Mouse (Mus musculus) hindbrain, postnatal 0 days (tissue): ENCODE data around the gene Mrs2. TPM values are rescaled to one million over a fixed set of nuclear protein-coding genes. Genes with fewer than 3 reads are reported as not detected.

Experiments used
- ATAC-seq: fragments of 200-750 bp; cut with Nextera tagmentation; 2 replicates; pipeline ENCODE4 v1.8.0; 2017; ENCODE audit warnings: mild to moderate bottlenecking, moderate TSS enrichment, moderate library complexity
- DNase-seq: peaks from one replicate; pipeline ENCODE4 v3.0.0-alpha.2; 2015; ENCODE audit warnings: low spot score
- H3K27ac ChIP-seq: fragments of 300-500 bp; sonication (generic); 2 replicates; pipeline ENCODE4 v1.5.1; 2014; ENCODE audit warnings: mild to moderate bottlenecking
- H3K27me3 ChIP-seq: fragments of 300-500 bp; sonication (generic); 2 replicates; pipeline ENCODE4 v1.6.1; 2014; ENCODE audit warnings: low read length, mixed read lengths; ENCODE audit not compliant: insufficient read depth
- H3K36me3 ChIP-seq: fragments of 300-500 bp; sonication (generic); 2 replicates; pipeline ENCODE4 v1.6.1; 2014; ENCODE audit warnings: low read length, mixed read lengths; ENCODE audit not compliant: insufficient read depth
- H3K4me1 ChIP-seq: fragments of 300-500 bp; sonication (generic); 2 replicates; pipeline ENCODE4 v1.6.1; 2014; ENCODE audit warnings: antibody characterized with exemption, low read length, mixed read lengths; ENCODE audit not compliant: insufficient read depth
- H3K4me2 ChIP-seq: fragments of 300-500 bp; sonication (generic); 2 replicates; pipeline ENCODE4 v1.6.1; 2014; ENCODE audit warnings: low read depth, mild to moderate bottlenecking, low read length, moderate library complexity, mixed read lengths
- H3K4me3 ChIP-seq: fragments of 300-500 bp; sonication (generic); 2 replicates; pipeline ENCODE4 v1.5.1; 2014; ENCODE audit warnings: low read length
- H3K9ac ChIP-seq: fragments of 300-500 bp; sonication (generic); replicated peaks from 2 replicates; pipeline ENCODE4 v1.6.1; 2014; ENCODE audit warnings: mild to moderate bottlenecking, low read length, moderate library complexity, mixed read lengths
- H3K9me3 ChIP-seq: fragments of 300-500 bp; sonication (generic); 2 replicates; pipeline ENCODE4 v1.6.1; 2016; ENCODE audit warnings: low read length, mixed read lengths
- CTCF ChIP-seq: IDR thresholded peaks from 2 replicates; pipeline ENCODE4 v1.5.1; 2016; ENCODE audit warnings: antibody characterized with exemption, control low read depth, low read depth
- WGBS: fragments of 180-500 bp; shearing (Covaris S2); extraction: QIAGEN DNeasy Blood & Tissue Kit; methylation state at CpG from one replicate; pipeline ENCODE4 v1.1.7; 2014; 5-methylcytosine and 5-hydroxymethylcytosine counted together
- polyA plus RNA-seq: library from polyadenylated mRNA; unstranded; fragments of >200 nt; fragmentation: Nextera tagmentation; extraction: Ambion mirVana; gene quantifications from 2 replicates; pipeline ENCODE4 v1.2.1, GENCODE M21; 2015
- total RNA-seq: library from RNA; depleted of rRNA; stranded (reverse); fragments of >200 nt; gene quantifications from 2 replicates; pipeline ENCODE4 v1.2.3, GENCODE M21; 2014

Mrs2 gene
- total and polyA plus RNA-seq, 2 experiments from 2014 or later = 12.7 to 27.2 TPM

DNA sequence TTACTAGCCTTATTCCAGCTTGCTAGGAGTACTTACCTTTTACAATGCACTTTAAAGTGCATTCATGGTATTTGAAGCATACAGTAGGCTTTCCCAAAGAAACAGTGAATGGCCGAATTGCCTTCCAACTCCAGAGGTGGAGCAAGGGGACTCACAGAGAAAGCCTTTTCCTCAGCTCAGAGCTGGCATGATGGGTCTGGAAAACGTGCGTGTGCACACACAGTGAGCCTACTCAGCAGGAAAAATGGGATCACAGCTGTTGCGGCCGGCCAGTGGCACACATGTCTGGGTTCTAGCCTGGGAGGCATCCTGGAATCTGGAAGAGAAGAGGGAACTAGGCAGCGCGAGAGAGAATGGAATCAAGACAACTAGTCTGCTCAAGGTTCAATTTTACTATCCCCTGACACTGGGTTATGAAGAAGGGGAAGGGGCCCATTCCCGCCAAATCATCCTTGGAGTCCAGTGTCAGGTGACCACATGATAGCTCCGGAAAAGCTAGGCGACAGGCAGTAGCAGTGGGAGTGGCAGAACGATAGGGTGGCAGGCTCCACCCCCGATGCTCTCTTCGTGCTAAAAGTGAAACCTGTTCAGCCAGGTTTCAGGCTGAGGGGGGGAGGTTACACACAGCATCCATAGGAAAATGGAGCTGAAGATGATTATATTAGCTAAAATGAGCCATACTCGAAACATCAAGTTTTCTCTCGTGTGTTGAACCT is 54.9 kb downstream of the Mrs2 start:
- Histone ChIP-seq H3K4me3 (peak overlapping the region; percentile 29), H3K9me3 (no peaks in the 10 kb centered on the region), H3K4me1 (peaks cover 4% of the 10 kb centered on the region; the same call in 1 of the 2 replicates), H3K9ac (peak overlapping the region; percentile 33; the same call in 1 of the 2 replicates), H3K36me3 (no peaks in the 10 kb centered on the region), H3K4me2 (peak overlapping the region; percentile 52), H3K27me3 (no peaks in the 10 kb centered on the region), H3K27ac (peak overlapping the region; percentile 64; the same call in 1 of the 2 replicates)
- DNase-seq (peak; percentile 42), ATAC-seq (peak; percentile 85)
- 18% methylated on average over 15 of the region's 15 CpGs for WGBS
- no peak for TF ChIP-seq CTCF

DNA sequence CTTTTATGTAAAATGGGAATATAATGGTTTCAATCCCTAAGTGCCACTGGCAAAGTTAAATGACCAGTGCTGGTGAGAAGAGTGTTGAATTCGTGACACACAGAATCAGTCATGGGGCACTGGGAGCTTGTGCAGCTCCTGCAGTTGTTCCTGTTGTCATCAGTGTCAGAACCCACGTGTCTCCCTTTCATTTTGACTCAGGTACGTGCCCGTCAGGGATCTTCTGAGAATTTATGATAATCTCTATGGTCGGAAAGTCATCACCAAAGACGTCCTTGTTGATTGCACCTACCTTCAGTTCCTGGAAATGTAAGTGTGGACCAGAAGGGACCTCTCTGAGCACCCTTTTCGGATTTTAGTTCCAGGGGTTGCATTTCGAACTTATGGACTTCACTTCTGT is 58.1 kb downstream of the Mrs2 start:
- Histone ChIP-seq H3K9ac (no peak overlapping the region), H3K27me3 (no peaks in the 10 kb centered on the region), H3K27ac (no peak overlapping the region), H3K4me1 (peaks cover 4% of the 10 kb centered on the region; the same call in 1 of the 2 replicates), H3K36me3 (no peaks in the 10 kb centered on the region), H3K4me3 (no peak overlapping the region), H3K9me3 (no peaks in the 10 kb centered on the region), H3K4me2 (no peak overlapping the region)
- 86% methylated on average over 8 of the region's 8 CpGs for WGBS
- DNase-seq = no peak
- TF ChIP-seq CTCF = no peak
- ATAC-seq = no peak

DNA sequence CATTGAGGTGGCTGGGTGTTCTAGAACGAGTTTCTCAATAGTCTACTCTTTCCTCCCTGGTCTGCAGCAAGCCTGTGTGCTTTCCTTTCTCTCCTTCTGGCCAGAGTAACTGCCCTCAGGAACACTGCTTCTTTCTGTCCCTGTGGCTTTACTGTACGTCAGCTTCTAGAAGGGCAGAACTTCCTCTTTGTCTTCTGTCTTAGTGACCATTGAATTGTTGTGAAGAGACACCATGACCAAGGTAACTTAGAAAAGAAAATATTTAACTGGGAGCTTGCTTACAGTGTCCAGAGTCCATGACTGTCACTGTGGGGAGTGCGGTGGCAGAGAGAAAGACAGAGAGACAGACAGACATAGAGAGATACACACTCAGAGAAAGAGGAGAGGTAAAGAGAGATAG is 60.1 kb downstream of the Mrs2 start:
- ATAC-seq = no peak

DNA sequence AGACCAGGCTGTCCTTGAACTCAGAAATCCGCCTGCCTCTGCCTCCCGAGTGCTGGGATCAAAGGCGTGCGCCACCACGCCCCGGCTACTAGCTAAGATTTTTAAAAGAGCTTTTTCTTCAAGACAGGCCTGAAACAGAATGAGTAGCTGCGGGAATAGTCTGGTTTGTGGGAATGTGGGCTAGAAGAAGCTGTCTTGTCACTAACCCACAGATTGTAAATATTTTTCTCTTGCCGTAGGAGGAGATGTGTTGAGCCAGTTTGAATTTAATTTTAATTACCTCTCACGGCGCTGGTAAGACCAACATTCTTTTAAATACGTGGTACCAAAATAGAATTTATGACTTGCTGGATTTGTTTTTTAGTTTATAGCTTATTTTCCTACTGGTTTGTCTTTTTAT is 61.5 kb downstream of the Mrs2 start:
- ATAC-seq = no peak
- no peak for TF ChIP-seq CTCF
- 92% methylated on average over 11 of the region's 11 CpGs for WGBS

More for the DNA sequence above, 60.1 kb downstream of the Mrs2 start:
- 77% methylated on average over 3 of the region's 3 CpGs for WGBS
- TF ChIP-seq CTCF = no peak
- DNase-seq = no peak
- no peak overlapping the region for H3K4me3 ChIP-seq
- no peaks in the 10 kb centered on the region for H3K9me3 ChIP-seq
- no peaks in the 10 kb centered on the region for H3K4me1 ChIP-seq
- no peak overlapping the region for H3K9ac ChIP-seq
- H3K27me3 ChIP-seq = no peaks in the 10 kb centered on the region
- no peak overlapping the region for H3K4me2 ChIP-seq
- H3K27ac ChIP-seq = no peak overlapping the region
- H3K36me3 ChIP-seq = no peaks in the 10 kb centered on the region

DNA sequence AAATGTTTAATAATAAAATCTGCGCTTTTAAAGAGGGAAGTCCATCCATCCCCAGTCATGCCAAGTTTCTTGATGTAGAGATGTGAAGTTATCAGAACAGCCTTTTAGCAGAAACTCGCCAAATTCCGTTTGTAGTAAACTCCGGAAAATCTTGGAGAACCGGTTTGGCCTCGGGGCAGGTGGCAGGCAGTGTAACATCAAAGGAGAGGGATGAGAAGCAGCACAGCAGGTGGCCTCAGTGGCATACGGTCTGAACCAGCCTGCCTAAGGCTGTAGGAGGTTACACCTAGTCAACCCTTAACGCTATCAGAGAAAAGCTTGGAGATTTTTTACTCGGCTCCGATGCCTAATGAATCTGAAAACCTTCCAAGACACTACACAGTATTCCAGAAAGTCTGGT is 64.7 kb downstream of the Mrs2 start:
- H3K27ac ChIP-seq = no peak overlapping the region
- no peak overlapping the region for H3K4me3 ChIP-seq
- H3K4me1 ChIP-seq = no peaks in the 10 kb centered on the region
- WGBS = 27% methylated on average over 10 of the region's 10 CpGs
- H3K4me2 ChIP-seq = no peak overlapping the region
- no peak for ATAC-seq
- H3K36me3 ChIP-seq = no peaks in the 10 kb centered on the region; the same call in 1 of the 2 replicates
- H3K27me3 ChIP-seq = no peaks in the 10 kb centered on the region
- TF ChIP-seq CTCF = no peak
- DNase-seq = no peak
- no peaks in the 10 kb centered on the region for H3K9me3 ChIP-seq
- H3K9ac ChIP-seq = no peak overlapping the region

More for the DNA sequence above, 61.5 kb downstream of the Mrs2 start:
- Histone ChIP-seq H3K9me3 (no peaks in the 10 kb centered on the region), H3K36me3 (no peaks in the 10 kb centered on the region), H3K27ac (no peak overlapping the region), H3K4me1 (no peaks in the 10 kb centered on the region), H3K9ac (no peak overlapping the region), H3K27me3 (no peaks in the 10 kb centered on the region), H3K4me2 (no peak overlapping the region), H3K4me3 (no peak overlapping the region)
- DNase-seq = no peak

DNA sequence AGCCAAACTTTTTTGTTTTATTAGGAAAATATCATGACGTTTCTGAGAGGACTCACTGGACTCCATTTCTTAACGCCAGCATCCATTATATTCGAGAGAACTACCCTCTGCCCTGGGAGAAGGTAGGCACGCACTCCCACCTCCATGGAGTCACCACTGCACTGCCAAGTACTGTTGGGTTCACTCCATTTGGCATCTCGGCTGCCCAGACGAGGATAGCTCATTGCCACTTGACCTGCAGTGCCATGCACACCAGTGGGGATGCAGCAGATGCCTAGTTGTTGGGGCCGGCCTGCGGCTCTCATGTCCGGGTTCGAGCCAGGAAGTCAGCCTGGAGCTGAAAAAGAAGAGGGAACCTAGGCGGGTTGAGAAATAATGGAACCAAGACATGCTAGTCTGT is 65.1 kb downstream of the Mrs2 start:
- Histone ChIP-seq H3K4me3 (no peak overlapping the region), H3K4me1 (no peaks in the 10 kb centered on the region), H3K36me3 (no peaks in the 10 kb centered on the region; the same call in 1 of the 2 replicates), H3K4me2 (no peak overlapping the region), H3K9me3 (no peaks in the 10 kb centered on the region), H3K9ac (no peak overlapping the region), H3K27me3 (no peaks in the 10 kb centered on the region), H3K27ac (no peak overlapping the region)
- 62% methylated on average over 11 of the region's 11 CpGs for WGBS
- no peak for TF ChIP-seq CTCF
- DNase-seq (no peak), ATAC-seq (no peak)

DNA sequence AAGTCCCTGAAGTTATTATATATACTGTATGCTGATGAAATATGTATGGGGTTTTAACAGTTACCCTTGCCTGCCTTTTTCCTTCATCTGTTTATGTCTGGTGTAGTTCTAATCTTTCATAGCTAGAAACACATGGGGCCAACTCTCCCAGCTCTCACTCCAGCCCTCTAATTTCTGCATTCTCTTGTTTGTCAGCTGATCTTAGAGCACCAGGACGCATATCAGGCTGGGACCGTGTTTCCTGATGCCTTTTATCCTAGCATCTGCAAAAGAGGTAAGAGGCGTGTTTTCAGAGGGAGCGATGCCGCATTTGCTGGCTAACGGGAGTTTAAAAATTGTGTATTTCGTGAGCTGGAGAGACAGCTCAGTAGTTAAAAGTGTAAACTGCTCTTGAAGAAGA is 67.5 kb downstream of the Mrs2 start:
- no peaks in the 10 kb centered on the region for H3K9me3 ChIP-seq
- no peaks in the 10 kb centered on the region for H3K4me1 ChIP-seq
- 91% methylated on average over 7 of the region's 7 CpGs for WGBS
- no peaks in the 10 kb centered on the region; the same call in 1 of the 2 replicates for H3K36me3 ChIP-seq
- H3K9ac ChIP-seq = no peak overlapping the region
- no peak overlapping the region for H3K4me2 ChIP-seq
- H3K27me3 ChIP-seq = no peaks in the 10 kb centered on the region
- no peak for ATAC-seq
- DNase-seq = no peak
- no peak overlapping the region for H3K27ac ChIP-seq
- TF ChIP-seq CTCF = no peak
- H3K4me3 ChIP-seq = no peak overlapping the region
